Mouse (Mus musculus) hindbrain, embryonic 11.5 days (tissue): ENCODE results near the gene Dock2. TPM values are rescaled to one million over a fixed set of nuclear protein-coding genes. Genes with fewer than 3 reads are reported as not detected.

Experiments
- ATAC-seq: fragments of 200-750 bp; cut with Nextera tagmentation; 2 replicates; pipeline ENCODE4 v1.8.0; 2017; ENCODE audit warnings: mild to moderate bottlenecking, moderate TSS enrichment, moderate library complexity; ENCODE audit not compliant: low FRiP score
- DNase-seq: peaks from one replicate; pipeline ENCODE4 v3.0.0-alpha.2; 2015; ENCODE audit warnings: low spot score
- H3K27ac ChIP-seq: fragments of 300-500 bp; sonication (generic); 2 replicates; pipeline ENCODE4 v1.5.1; 2014; ENCODE audit warnings: mild to moderate bottlenecking, low read depth, low read length
- H3K27me3 ChIP-seq: fragments of 300-500 bp; sonication (generic); 2 replicates; pipeline ENCODE4 v1.6.1; 2014; ENCODE audit warnings: mild to moderate bottlenecking, low read length, moderate library complexity, mixed read lengths; ENCODE audit not compliant: control insufficient read depth, insufficient read depth
- H3K36me3 ChIP-seq: fragments of 300-500 bp; sonication (generic); 2 replicates; pipeline ENCODE4 v1.6.1; 2014; ENCODE audit warnings: mild to moderate bottlenecking, low read length, moderate library complexity, mixed read lengths; ENCODE audit not compliant: control insufficient read depth, insufficient read depth
- H3K4me1 ChIP-seq: fragments of 300-500 bp; sonication (generic); replicated peaks from 2 replicates; pipeline ENCODE4 v1.6.1; 2014; ENCODE audit warnings: low read length, mixed read lengths; ENCODE audit not compliant: control insufficient read depth, insufficient read depth
- H3K4me2 ChIP-seq: fragments of 300-500 bp; sonication (generic); replicated peaks from 2 replicates; pipeline ENCODE4 v1.6.1; 2014; ENCODE audit warnings: mild to moderate bottlenecking, low read depth, low read length
- H3K4me3 ChIP-seq: fragments of 300-500 bp; sonication (generic); 2 replicates; pipeline ENCODE4 v1.5.1; 2014; ENCODE audit warnings: low read depth, low read length
- H3K9ac ChIP-seq: fragments of 300-500 bp; sonication (generic); 2 replicates; pipeline ENCODE4 v1.6.1; 2014; ENCODE audit warnings: low read depth, low read length
- H3K9me3 ChIP-seq: fragments of 300-500 bp; sonication (generic); 2 replicates; pipeline ENCODE4 v1.6.1; 2016; ENCODE audit warnings: low read length; ENCODE audit not compliant: control insufficient read depth
- WGBS: fragments of 180-500 bp; shearing (Covaris S2); extraction: QIAGEN DNeasy Blood & Tissue Kit; methylation state at CpG from one replicate; pipeline ENCODE4 v1.1.7; 2014; 5-methylcytosine and 5-hydroxymethylcytosine counted together
- polyA plus RNA-seq: library from polyadenylated mRNA; unstranded; fragments of >200 nt; fragmentation: Nextera tagmentation; extraction: Ambion mirVana; gene quantifications from 2 replicates; pipeline ENCODE4 v1.2.1, GENCODE M21; 2014

Gene Dock2
- polyA plus RNA-seq, 1 experiment from 2014 or later, result 0.77 TPM

- Histone ChIP-seq H3K36me3 (no peaks in the 10 kb centered on the region), H3K4me3 (no peak overlapping the region), H3K9me3 (no peaks in the 10 kb centered on the region), H3K27ac (no peak overlapping the region), H3K4me1 (no peaks in the 10 kb centered on the region), H3K27me3 (no peaks in the 10 kb centered on the region), H3K9ac (no peak overlapping the region), H3K4me2 (no peak overlapping the region)
- no peak for DNase-seq
- ATAC-seq, result no peak
- 76% methylated on average over 2 of the region's 2 CpGs for WGBS
These were observed 604.9 kb downstream of the Dock2 start for GRCm38 (mm10) chr11:34178752-34179151.

Other genes with a start within 250 kb of the Dock2 start
- 27.7 and 28.5 TPM in 2 replicates for gene Spdl1, start 49.7 kb upstream of the Dock2 start, polyA plus RNA-seq